Mouse (Mus musculus) neural tube, embryonic 15.5 days (tissue): ENCODE measurements around the gene Xirp2. TPM values are rescaled to one million over a fixed set of nuclear protein-coding genes. Genes with fewer than 3 reads are reported as not detected.
"Not testable (repeated sequence)": the region's sequence is repeated elsewhere in the genome, so short reads cannot be mapped to it uniquely, and the experiment has no call there.

Experiments used
- ATAC-seq: fragments of 200-750 bp; cut with Nextera tagmentation; 2 replicates; pipeline ENCODE4 v1.8.0; 2017; ENCODE audit warnings: mild to moderate bottlenecking, moderate TSS enrichment, moderate library complexity; ENCODE audit not compliant: low FRiP score
- H3K27ac ChIP-seq: fragments of 300-500 bp; sonication (generic); replicated peaks from 2 replicates; pipeline ENCODE4 v1.5.1; 2015; ENCODE audit warnings: mild to moderate bottlenecking, inconsistent platforms
- H3K27me3 ChIP-seq: fragments of 300-500 bp; sonication (generic); replicated peaks from 2 replicates; pipeline ENCODE4 v1.6.1; 2015; ENCODE audit warnings: inconsistent platforms
- H3K36me3 ChIP-seq: fragments of 300-500 bp; sonication (generic); 2 replicates; pipeline ENCODE4 v1.6.1; 2015; ENCODE audit warnings: inconsistent platforms
- H3K4me1 ChIP-seq: fragments of 300-500 bp; sonication (generic); 2 replicates; pipeline ENCODE4 v1.6.1; 2015; ENCODE audit warnings: inconsistent platforms
- H3K4me2 ChIP-seq: fragments of 300-500 bp; sonication (generic); 2 replicates; pipeline ENCODE4 v1.6.1; 2015; ENCODE audit warnings: inconsistent platforms, mild to moderate bottlenecking, moderate library complexity
- H3K4me3 ChIP-seq: fragments of 300-500 bp; sonication (generic); replicated peaks from 2 replicates; pipeline ENCODE4 v1.5.1; 2015; ENCODE audit warnings: mild to moderate bottlenecking, inconsistent platforms
- H3K9ac ChIP-seq: fragments of 300-500 bp; sonication (generic); replicated peaks from 2 replicates; pipeline ENCODE4 v1.6.1; 2015; ENCODE audit warnings: mild to moderate bottlenecking, inconsistent platforms
- H3K9me3 ChIP-seq: fragments of 300-500 bp; sonication (generic); replicated peaks from 2 replicates; pipeline ENCODE4 v1.6.1; 2016; ENCODE audit warnings: inconsistent platforms
- WGBS: fragments of 180-500 bp; shearing (Covaris S2); methylation state at CpG from one replicate; pipeline ENCODE4 v1.1.7; 2015; ENCODE audit warnings: mixed read lengths; 5-methylcytosine and 5-hydroxymethylcytosine counted together
- polyA plus RNA-seq: library from polyadenylated mRNA; unstranded; fragments of >200 nt; fragmentation: Nextera tagmentation; extraction: Ambion mirVana; gene quantifications from 2 replicates; pipeline ENCODE4 v1.2.1, GENCODE M21; 2015

Xirp2 gene
- 0.05 TPM in 1 of 2 replicates, not detected in the other for polyA plus RNA-seq

- no peak within 1 kb of the TSS for H3K4me2 ChIP-seq
- no peak for ATAC-seq
- no peak within 1 kb of the TSS for H3K9ac ChIP-seq
- H3K27me3 ChIP-seq, result no peaks in the 10 kb centered on the region
- no peaks in the 10 kb centered on the region for H3K36me3 ChIP-seq
- no peak within 1 kb of the TSS for H3K4me3 ChIP-seq
- no peaks in the 10 kb centered on the region for H3K4me1 ChIP-seq
- 81% methylated on average over 3 of the region's 3 CpGs for WGBS
- H3K9me3 ChIP-seq, result no peaks in the 10 kb centered on the region
- no peak within 1 kb of the TSS for H3K27ac ChIP-seq
These were observed at the start of gene Xirp2 for GRCm38 (mm10) chr2:67445780-67446179. Gene Xirp2 (plus strand): TSS chr2:67446002.

GRCm38 (mm10) chr2:67413425-67413824 is 32.4 kb upstream of the Xirp2 start, which contains the start of gene Gm21830:
Gene Gm21830 (plus strand): TSS chr2:67413725.
- H3K4me2 ChIP-seq, H3K9ac ChIP-seq, H3K27ac ChIP-seq, H3K4me1 ChIP-seq, H3K27me3 ChIP-seq, H3K36me3 ChIP-seq, H3K4me3 ChIP-seq, ATAC-seq, H3K9me3 ChIP-seq: not testable (repeated sequence)
- WGBS, result no CpG with 5 or more reads among the region's 1 CpGs

- no peak overlapping the region for H3K4me2 ChIP-seq
- no peak for ATAC-seq
- H3K36me3 ChIP-seq, result no peaks in the 10 kb centered on the region
- no peak overlapping the region for H3K27ac ChIP-seq
- no peaks in the 10 kb centered on the region for H3K9me3 ChIP-seq
- H3K27me3 ChIP-seq, result no peaks in the 10 kb centered on the region
- no peak overlapping the region for H3K4me3 ChIP-seq
- H3K4me1 ChIP-seq, result no peaks in the 10 kb centered on the region
- H3K9ac ChIP-seq, result no peak overlapping the region
These were observed 24.9 kb upstream of the Xirp2 start for GRCm38 (mm10) chr2:67420853-67421252.

GRCm38 (mm10) chr2:67422799-67423198 is 23.0 kb upstream of the Xirp2 start:
- no peaks in the 10 kb centered on the region for H3K36me3 ChIP-seq
- WGBS, result 90% methylated on average over 1 of the region's 1 CpGs
- no peaks in the 10 kb centered on the region for H3K27me3 ChIP-seq
- H3K4me3 ChIP-seq, result no peak overlapping the region
- H3K27ac ChIP-seq, result no peak overlapping the region
- ATAC-seq, result no peak
- no peak overlapping the region for H3K4me2 ChIP-seq
- H3K9me3 ChIP-seq, result no peaks in the 10 kb centered on the region
- H3K4me1 ChIP-seq, result no peaks in the 10 kb centered on the region
- no peak overlapping the region for H3K9ac ChIP-seq

GRCm38 (mm10) chr2:67433081-67433480 is 12.7 kb upstream of the Xirp2 start, which contains the start of gene Gm26727:
Gene Gm26727 (minus strand): TSS chr2:67433181.
- WGBS, result 65% methylated on average over 2 of the region's 2 CpGs

GRCm38 (mm10) chr2:67438309-67438708 is 7.5 kb upstream of the Xirp2 start:
- ATAC-seq, result no peak
- Histone ChIP-seq H3K4me3 (no peak overlapping the region), H3K27me3 (no peaks in the 10 kb centered on the region), H3K27ac (no peak overlapping the region), H3K4me2 (no peak overlapping the region), H3K36me3 (no peaks in the 10 kb centered on the region), H3K9me3 (no peaks in the 10 kb centered on the region), H3K9ac (no peak overlapping the region), H3K4me1 (no peaks in the 10 kb centered on the region)
- 91% methylated on average over 8 of the region's 8 CpGs for WGBS

More at GRCm38 (mm10) chr2:67433081-67433480, 12.7 kb upstream of the Xirp2 start, which contains the start of gene Gm26727:
- Histone ChIP-seq H3K27me3 (no peaks in the 10 kb centered on the region), H3K27ac (no peak within 1 kb of the TSS), H3K4me1 (no peaks in the 10 kb centered on the region), H3K36me3 (no peaks in the 10 kb centered on the region), H3K4me3 (no peak within 1 kb of the TSS), H3K9me3 (no peaks in the 10 kb centered on the region), H3K9ac (no peak within 1 kb of the TSS), H3K4me2 (no peak within 1 kb of the TSS)
- ATAC-seq, result no peak

GRCm38 (mm10) chr2:67446772-67447171 is 970 bp downstream of the Xirp2 start:
- Histone ChIP-seq H3K36me3 (no peaks in the 10 kb centered on the region), H3K4me1 (no peaks in the 10 kb centered on the region), H3K27me3 (no peaks in the 10 kb centered on the region), H3K9ac (no peak overlapping the region), H3K4me3 (no peak overlapping the region), H3K9me3 (no peaks in the 10 kb centered on the region), H3K4me2 (no peak overlapping the region), H3K27ac (no peak overlapping the region)
- 95% methylated on average over 1 of the region's 1 CpGs for WGBS
- no peak for ATAC-seq

GRCm38 (mm10) chr2:67447206-67447605 is 1.4 kb downstream of the Xirp2 start:
- Histone ChIP-seq H3K4me3 (no peak overlapping the region), H3K9me3 (no peaks in the 10 kb centered on the region), H3K27me3 (no peaks in the 10 kb centered on the region), H3K36me3 (no peaks in the 10 kb centered on the region), H3K9ac (no peak overlapping the region), H3K27ac (no peak overlapping the region), H3K4me1 (no peaks in the 10 kb centered on the region), H3K4me2 (no peak overlapping the region)
- ATAC-seq, result no peak
- WGBS, result 77% methylated on average over 12 of the region's 12 CpGs

GRCm38 (mm10) chr2:67460857-67461256 is 15.1 kb downstream of the Xirp2 start:
- H3K4me2 ChIP-seq, result no peak overlapping the region
- no peak overlapping the region for H3K27ac ChIP-seq
- H3K9ac ChIP-seq, result no peak overlapping the region
- no peak for ATAC-seq
- no peak overlapping the region for H3K4me3 ChIP-seq
- H3K4me1 ChIP-seq, result no peaks in the 10 kb centered on the region
- no peaks in the 10 kb centered on the region for H3K9me3 ChIP-seq
- H3K36me3 ChIP-seq, result no peaks in the 10 kb centered on the region
- WGBS, result 69% methylated on average over 3 of the region's 3 CpGs
- no peaks in the 10 kb centered on the region for H3K27me3 ChIP-seq

GRCm38 (mm10) chr2:67467036-67467435 is 21.2 kb downstream of the Xirp2 start:
- H3K27ac ChIP-seq, result no peak overlapping the region
- H3K4me3 ChIP-seq, result no peak overlapping the region
- WGBS, result 90% methylated on average over 7 of the region's 7 CpGs
- H3K9ac ChIP-seq, result no peak overlapping the region
- H3K4me1 ChIP-seq, result no peaks in the 10 kb centered on the region
- ATAC-seq, result no peak
- H3K4me2 ChIP-seq, result no peak overlapping the region
- no peaks in the 10 kb centered on the region for H3K36me3 ChIP-seq
- H3K9me3 ChIP-seq, result no peaks in the 10 kb centered on the region
- H3K27me3 ChIP-seq, result no peaks in the 10 kb centered on the region

- H3K4me3 ChIP-seq, H3K4me2 ChIP-seq, H3K9me3 ChIP-seq, ATAC-seq, H3K4me1 ChIP-seq, H3K36me3 ChIP-seq, H3K27me3 ChIP-seq, H3K27ac ChIP-seq, H3K9ac ChIP-seq: not testable (repeated sequence)
- 80% methylated on average over 5 of the region's 5 CpGs for WGBS
These were observed 24.2 kb downstream of the Xirp2 start for GRCm38 (mm10) chr2:67470030-67470429.

- H3K4me1 ChIP-seq, result no peaks in the 10 kb centered on the region
- no peak overlapping the region for H3K9ac ChIP-seq
- H3K4me2 ChIP-seq, result no peak overlapping the region
- 19% methylated on average over 6 of the region's 6 CpGs for WGBS
- H3K36me3 ChIP-seq, result no peaks in the 10 kb centered on the region
- H3K4me3 ChIP-seq, result no peak overlapping the region
- H3K9me3 ChIP-seq, result no peaks in the 10 kb centered on the region
- H3K27me3 ChIP-seq, result no peaks in the 10 kb centered on the region
- no peak for ATAC-seq
- H3K27ac ChIP-seq, result no peak overlapping the region
These were observed 32.0 kb downstream of the Xirp2 start for GRCm38 (mm10) chr2:67477753-67478152.

GRCm38 (mm10) chr2:67481051-67481450 is 35.2 kb downstream of the Xirp2 start:
- no peak overlapping the region for H3K9ac ChIP-seq
- no peaks in the 10 kb centered on the region for H3K27me3 ChIP-seq
- H3K4me3 ChIP-seq, result no peak overlapping the region
- H3K4me1 ChIP-seq, result no peaks in the 10 kb centered on the region
- no peak for ATAC-seq
- H3K4me2 ChIP-seq, result no peak overlapping the region
- 60% methylated on average over 3 of the region's 3 CpGs for WGBS
- H3K27ac ChIP-seq, result no peak overlapping the region
- H3K9me3 ChIP-seq, result no peaks in the 10 kb centered on the region
- H3K36me3 ChIP-seq, result no peaks in the 10 kb centered on the region
